Mouse (Mus musculus) embryonic facial prominence, embryonic 14.5 days (tissue): ENCODE measurements around the gene Lurap1l. TPM values are rescaled to one million over a fixed set of nuclear protein-coding genes. Genes with fewer than 3 reads are reported as not detected.

Experiments
- ATAC-seq: fragments of 200-750 bp; cut with Nextera tagmentation; 2 replicates; pipeline ENCODE4 v1.8.0; 2017; ENCODE audit warnings: low read depth, moderate number of reproducible peaks, moderate TSS enrichment
- DNase-seq: peaks from one replicate; pipeline ENCODE4 v3.0.0-alpha.2; 2015; ENCODE audit warnings: low spot score
- H3K27ac ChIP-seq: fragments of 300-500 bp; sonication (generic); replicated peaks from 2 replicates; pipeline ENCODE4 v1.5.1; 2014; ENCODE audit warnings: low read depth, mild to moderate bottlenecking, low read length, moderate library complexity
- H3K27me3 ChIP-seq: fragments of 300-500 bp; sonication (generic); replicated peaks from 2 replicates; pipeline ENCODE4 v1.6.1; 2014; ENCODE audit warnings: low read length; ENCODE audit not compliant: control insufficient read depth, insufficient read depth
- H3K36me3 ChIP-seq: fragments of 300-500 bp; sonication (generic); 2 replicates; pipeline ENCODE4 v1.6.1; 2014; ENCODE audit warnings: low read length, mixed read lengths; ENCODE audit not compliant: control insufficient read depth, insufficient read depth
- H3K4me1 ChIP-seq: fragments of 300-500 bp; sonication (generic); 2 replicates; pipeline ENCODE4 v1.6.1; 2014; ENCODE audit warnings: antibody characterized with exemption, low read length; ENCODE audit not compliant: control insufficient read depth, insufficient read depth
- H3K4me2 ChIP-seq: fragments of 300-500 bp; sonication (generic); 2 replicates; pipeline ENCODE4 v1.6.1; 2014; ENCODE audit warnings: low read depth, mild to moderate bottlenecking, low read length, moderate library complexity, mixed read lengths
- H3K4me3 ChIP-seq: fragments of 300-500 bp; sonication (generic); 2 replicates; pipeline ENCODE4 v1.5.1; 2014; ENCODE audit warnings: low read depth, mild to moderate bottlenecking, low read length
- H3K9ac ChIP-seq: fragments of 300-500 bp; sonication (generic); 2 replicates; pipeline ENCODE4 v1.6.1; 2014; ENCODE audit warnings: low read depth, mild to moderate bottlenecking, low read length, moderate library complexity, mixed read lengths
- H3K9me3 ChIP-seq: fragments of 300-500 bp; sonication (generic); 2 replicates; pipeline ENCODE4 v1.6.1; 2016; ENCODE audit warnings: low read length; ENCODE audit not compliant: control insufficient read depth
- WGBS: fragments of 180-500 bp; shearing (Covaris S2); extraction: QIAGEN DNeasy Blood & Tissue Kit; methylation state at CpG from one replicate; pipeline ENCODE4 v1.1.7; 2014; 5-methylcytosine and 5-hydroxymethylcytosine counted together
- microRNA-seq: library from miRNA; unstranded; fragments of <30 nt; microRNA quantifications from one replicate; pipeline ENCODE4, GENCODE M21; 2016; ENCODE audit warnings: borderline number of aligned reads
- polyA plus RNA-seq: library from polyadenylated mRNA; unstranded; fragments of >200 nt; fragmentation: Nextera tagmentation; extraction: Ambion mirVana; gene quantifications from 2 replicates; pipeline ENCODE4 v1.2.1, GENCODE M21; 2014

Gene Lurap1l
- polyA plus RNA-seq, 1 experiment from 2014 or later = 14.8 TPM

- WGBS = 86% methylated on average over 1 of the region's 1 CpGs
- no peaks in the 10 kb centered on the region for H3K4me1 ChIP-seq
- DNase-seq (no peak), ATAC-seq (no peak)
- H3K9ac ChIP-seq = no peak overlapping the region
- H3K4me3 ChIP-seq = no peak overlapping the region
- no peaks in the 10 kb centered on the region for H3K9me3 ChIP-seq
- H3K4me2 ChIP-seq = no peak overlapping the region
- no peaks in the 10 kb centered on the region for H3K27me3 ChIP-seq
- no peaks in the 10 kb centered on the region for H3K36me3 ChIP-seq
- no peak overlapping the region for H3K27ac ChIP-seq
Measured at GRCm38 (mm10) chr4:80990819-80991218, 80.4 kb downstream of the Lurap1l start.

- Histone ChIP-seq H3K27me3 (no peaks in the 10 kb centered on the region), H3K4me3 (no peak overlapping the region), H3K9me3 (0 out of 2 replicates have a peak, but pooled peaks cover 6% of the 10 kb centered on the region), H3K4me2 (no peak overlapping the region), H3K4me1 (no peaks in the 10 kb centered on the region), H3K27ac (no peak overlapping the region), H3K9ac (no peak overlapping the region), H3K36me3 (no peaks in the 10 kb centered on the region)
- ATAC-seq = no peak
- WGBS = 77% methylated on average over 2 of the region's 2 CpGs
- no peak for DNase-seq
Measured at GRCm38 (mm10) chr4:81003528-81003927, 93.1 kb downstream of the Lurap1l start.

Small RNA genes within 50 kb of the gene (microRNA-seq; reads per million reads assigned to microRNA genes)
- not detected for gene Gm27452

Other genes starting within 250 kb of the Lurap1l start
- gene Tyrp1, start 76.5 kb upstream of the Lurap1l start, polyA plus RNA-seq = 0.79 and 1.9 TPM in 2 replicates